Mouse (Mus musculus) kidney, postnatal 14 days (tissue): ENCODE measurements around the gene Ccdc171.
"Not testable (repeated sequence)": the region's sequence is repeated elsewhere in the genome, so short reads cannot be mapped to it uniquely, and the experiment has no call there.

Experiments
- DNase-seq: peaks from one replicate; pipeline ENCODE4 v3.0.0; 2022; ENCODE audit warnings: mixed read lengths

Ccdc171 gene

DNA sequence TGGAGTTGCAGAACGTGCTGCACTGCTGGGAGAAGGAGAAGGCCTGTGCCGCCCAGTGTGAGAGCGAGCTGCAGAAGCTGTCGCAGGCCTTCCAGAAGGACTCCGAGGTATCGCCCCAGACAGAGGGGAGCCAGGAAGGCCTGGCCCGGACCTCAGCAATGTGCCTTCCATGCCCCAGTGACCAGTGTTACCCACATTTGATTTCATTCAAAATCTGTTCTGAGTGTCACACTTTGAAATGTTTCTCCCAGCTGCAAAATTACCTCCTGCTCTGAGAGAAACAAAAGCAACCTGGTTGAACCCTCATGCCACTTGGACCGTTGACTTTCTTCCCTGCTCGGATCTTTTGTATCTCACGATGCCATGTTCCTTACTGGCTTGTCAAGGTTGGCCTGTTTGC lies 133.1 kb downstream of the Ccdc171 start:
- no peak for DNase-seq

DNA sequence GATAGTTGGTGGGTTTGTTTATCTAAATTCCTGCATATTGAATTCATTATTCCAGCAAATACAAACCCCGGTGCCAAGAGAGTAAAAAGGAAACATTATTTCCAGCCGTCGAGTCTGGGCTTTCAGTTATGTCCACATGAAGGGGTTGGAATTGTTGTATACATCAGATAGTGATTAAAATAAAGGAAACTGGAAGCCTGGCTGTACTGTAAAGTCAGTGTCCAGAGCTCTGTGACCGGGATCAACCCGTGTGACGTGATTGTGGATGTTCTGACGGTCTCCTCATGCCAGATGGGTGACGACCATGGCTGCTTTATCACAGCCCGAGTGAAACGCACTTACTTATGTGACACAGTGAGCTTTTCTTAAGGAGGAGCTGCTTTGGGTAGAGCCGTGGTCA lies 134.1 kb downstream of the Ccdc171 start:
- no peak for DNase-seq

DNA sequence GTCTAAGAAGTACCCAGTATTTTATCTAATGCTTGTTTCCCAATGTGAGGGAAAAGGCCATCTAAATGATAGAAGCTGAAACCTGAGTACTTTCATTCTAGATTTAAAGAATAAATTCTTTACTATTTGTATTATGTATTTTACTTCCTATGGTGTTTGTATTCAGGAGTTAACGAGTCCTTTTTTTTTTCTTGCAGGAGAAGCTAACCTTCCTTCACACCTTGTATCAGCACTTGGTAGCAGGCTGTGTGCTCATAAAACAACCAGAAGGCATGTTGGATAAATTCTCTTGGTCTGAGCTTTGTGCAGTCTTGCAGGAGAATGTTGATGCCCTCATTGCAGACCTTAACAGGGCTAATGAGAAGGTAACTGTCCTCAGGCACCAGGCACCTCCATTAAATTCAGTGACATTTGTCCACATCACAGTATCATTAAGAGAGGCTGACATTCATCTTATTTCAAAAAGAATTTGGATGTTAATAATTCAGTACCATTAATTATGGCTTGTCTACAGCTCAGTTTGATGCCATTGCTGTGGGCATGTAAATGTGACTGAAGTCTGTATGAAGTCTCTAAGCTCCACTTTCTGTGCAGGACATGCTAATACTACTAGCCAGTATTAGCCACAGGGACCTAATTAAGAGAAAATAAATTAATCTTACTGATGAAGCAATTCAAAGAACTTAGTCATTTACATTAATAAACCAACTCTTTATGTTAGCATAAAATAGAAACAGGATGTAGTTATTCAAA lies 136.3 kb downstream of the Ccdc171 start:
- DNase-seq, result no peak

DNA sequence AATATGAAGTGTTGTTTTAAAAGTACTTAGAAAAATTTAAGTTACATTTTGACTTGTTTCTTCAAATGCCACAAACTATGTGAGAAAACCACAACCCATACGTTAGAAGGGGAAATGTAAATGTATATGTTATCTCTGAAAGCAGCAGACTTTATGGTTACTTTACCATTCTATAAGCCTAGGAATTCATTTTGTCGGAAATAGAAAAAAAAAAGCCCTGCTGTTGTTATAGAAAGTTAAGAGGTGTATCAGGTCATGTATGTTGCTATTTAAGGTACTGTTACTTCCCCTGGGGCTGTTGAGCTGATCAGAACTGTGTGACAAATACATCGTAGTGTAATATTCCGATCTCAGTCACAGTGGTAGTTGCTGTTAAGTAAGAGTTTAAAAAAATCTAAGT lies 137.0 kb downstream of the Ccdc171 start:
- no peak for DNase-seq

DNA sequence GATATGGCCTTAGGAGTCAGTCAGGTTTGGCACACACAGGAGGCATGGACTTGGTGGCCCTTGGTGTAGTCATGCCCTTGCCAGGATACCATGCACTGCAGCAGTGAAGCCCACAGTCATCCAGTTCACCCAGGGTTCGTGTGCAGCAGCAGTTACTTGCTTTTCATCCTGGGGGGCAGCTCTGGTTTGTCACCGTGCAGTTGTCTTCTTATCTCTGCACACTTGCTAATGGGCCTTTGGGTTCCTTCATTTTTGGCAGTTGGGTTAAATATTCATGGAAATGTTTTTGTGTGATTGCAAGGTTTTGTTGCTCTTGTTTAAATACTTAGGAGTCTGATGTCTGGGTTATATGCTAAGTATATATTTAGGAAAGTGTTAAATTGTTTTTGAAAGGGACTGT lies 144.2 kb downstream of the Ccdc171 start:
- no peak for DNase-seq

DNA sequence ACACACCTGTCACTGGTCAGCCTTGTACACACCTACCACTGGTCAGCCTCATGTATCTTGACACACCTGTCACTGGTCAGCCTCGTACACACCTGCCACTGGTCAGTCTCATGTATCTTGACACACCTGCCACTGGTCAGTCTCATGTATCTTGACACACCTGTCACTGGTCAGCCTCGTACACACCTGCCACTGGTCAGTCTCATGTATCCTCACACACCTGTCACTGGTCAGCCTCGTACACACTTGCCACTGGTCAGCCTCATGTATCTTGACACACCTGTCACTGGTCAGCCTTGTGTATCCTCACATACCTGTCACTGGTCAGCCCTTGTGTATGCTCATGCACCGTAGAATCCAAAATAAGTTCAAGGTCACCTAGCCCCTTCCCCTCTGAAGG lies 150.0 kb downstream of the Ccdc171 start:
- DNase-seq, result not testable (repeated sequence)

DNA sequence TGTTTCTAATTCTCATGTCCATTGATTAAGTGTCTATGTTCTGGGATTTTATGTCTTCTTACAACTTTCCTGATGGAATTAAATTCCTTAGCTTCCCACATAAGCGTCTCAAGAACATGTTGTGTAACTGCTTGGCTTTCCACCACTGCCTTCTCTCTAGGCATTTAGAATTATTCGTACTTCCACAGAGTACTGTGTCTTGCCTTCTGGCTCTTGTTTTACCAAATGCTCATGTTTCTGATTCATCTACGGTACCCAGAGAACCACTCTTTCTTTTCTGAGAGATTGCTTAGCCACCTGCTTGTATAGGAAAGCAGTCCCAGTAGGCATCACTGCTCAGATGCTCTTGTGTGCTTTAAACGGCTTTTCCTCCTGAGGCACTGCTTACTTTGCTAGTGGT lies 151.1 kb downstream of the Ccdc171 start:
- no peak for DNase-seq

DNA sequence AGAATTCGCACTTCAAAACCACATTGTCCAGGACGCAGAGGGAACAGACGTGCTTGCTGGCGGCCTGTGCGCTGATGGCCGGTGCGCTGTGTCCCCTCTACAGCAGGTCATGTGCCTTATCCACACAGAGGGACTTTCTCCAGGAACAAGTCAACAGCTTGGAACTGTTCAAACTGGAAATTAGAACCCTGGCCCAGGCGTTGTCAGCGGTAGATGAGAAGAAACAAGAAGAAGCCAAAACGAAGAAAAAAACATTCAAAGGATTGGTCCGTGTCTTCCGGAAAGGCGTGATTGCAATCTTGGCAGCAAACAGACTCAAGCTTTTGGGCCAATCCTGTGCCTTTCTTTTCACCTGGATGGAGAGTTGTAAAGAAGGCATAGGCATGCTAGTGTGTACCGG lies 155.7 kb downstream of the Ccdc171 start:
- DNase-seq, result no peak

DNA sequence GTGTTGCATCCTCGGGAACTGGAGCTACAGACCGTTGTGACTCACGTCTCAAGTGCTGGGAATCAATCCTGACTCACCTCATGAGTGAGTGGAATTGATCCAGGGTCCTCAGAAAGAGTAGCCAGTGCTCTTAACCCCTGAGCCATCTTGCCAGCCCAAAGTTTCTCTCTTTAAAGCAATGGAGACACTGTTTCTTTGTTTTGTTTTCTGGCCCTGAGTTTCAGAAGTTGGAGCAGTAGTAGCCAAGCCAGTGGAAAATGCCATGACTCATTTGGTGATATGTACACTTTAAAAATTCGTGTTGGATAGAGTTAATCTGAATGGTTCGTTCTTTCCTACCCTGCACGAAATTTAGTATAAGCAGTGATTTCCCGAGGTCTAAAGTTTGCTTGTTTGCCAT lies 157.5 kb downstream of the Ccdc171 start:
- no peak for DNase-seq

DNA sequence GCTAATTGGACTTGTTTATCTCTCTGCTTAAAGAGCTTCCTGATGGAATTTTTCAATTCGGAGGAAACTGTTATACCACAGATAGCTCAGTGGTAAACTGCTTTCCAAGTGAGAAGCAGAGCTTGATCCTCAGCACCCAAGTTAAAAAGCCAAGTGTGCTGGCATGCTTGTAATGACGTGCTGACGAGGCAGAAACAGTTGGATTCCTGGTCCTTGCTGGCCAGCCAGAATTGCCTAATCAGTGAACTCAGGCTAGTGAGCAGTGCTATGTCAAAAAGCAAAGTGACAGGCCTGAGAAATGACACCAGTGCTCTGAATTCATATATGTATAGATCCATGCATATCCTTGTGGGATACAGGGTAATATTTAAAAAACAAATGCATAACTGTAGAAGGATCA lies 174.8 kb downstream of the Ccdc171 start:
- DNase-seq, result no peak

DNA sequence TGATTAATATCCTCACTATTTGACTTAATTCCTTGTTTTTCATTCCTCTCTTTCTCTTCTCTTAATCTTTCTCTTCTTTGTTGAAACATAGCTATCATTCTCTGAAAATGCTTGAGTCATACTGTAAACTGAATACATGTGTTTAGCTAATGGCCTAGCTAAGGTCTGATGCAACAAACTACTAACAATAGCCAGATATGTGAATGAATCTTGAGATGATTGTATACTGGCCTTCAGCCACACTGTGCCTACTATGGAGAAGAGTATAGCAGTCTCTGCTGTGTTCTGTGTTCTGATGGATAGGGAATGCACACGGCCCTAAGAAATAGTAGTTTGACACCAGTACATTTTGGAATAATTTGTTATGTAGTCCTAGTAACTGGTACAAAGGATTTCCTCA lies 191.7 kb downstream of the Ccdc171 start:
- DNase-seq, result no peak

DNA sequence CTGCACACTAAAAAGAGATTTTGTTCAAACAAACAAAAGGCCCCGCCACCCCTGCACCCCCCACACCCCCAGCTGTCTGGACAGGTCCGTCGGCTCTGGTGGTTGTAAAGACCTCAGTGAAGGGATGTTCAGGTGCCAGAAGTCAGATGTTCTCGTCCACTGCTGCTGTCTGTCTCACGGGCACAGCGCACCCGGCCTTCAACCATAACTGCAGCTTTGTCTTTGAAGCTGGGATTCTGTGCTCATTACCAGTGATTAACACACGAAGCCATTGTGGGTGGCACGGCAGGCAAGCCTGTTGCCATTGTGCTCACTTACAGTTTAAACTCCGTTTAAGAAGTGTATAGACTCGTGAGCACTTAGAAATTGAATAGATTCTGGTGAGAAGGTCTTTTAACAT lies 194.5 kb downstream of the Ccdc171 start:
- no peak for DNase-seq

DNA sequence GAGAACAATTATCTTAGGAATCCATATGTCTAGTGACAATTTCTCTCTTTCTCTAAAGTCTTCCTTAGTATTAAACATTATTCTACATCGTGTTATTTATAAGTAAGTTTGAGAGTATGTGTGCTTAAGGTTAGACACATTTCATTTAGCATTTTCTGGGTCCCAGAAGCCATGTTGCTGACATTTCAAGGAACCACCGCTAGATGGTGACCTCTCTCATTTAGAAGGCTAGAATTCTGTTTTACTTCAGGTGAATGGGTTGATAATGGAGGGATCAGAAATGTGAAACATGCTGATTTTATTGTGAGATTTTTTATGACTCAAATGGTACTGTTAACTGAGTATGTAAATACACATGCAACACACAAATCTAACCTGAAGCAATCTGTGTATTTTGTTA lies 199.8 kb downstream of the Ccdc171 start:
- DNase-seq, result no peak

DNA sequence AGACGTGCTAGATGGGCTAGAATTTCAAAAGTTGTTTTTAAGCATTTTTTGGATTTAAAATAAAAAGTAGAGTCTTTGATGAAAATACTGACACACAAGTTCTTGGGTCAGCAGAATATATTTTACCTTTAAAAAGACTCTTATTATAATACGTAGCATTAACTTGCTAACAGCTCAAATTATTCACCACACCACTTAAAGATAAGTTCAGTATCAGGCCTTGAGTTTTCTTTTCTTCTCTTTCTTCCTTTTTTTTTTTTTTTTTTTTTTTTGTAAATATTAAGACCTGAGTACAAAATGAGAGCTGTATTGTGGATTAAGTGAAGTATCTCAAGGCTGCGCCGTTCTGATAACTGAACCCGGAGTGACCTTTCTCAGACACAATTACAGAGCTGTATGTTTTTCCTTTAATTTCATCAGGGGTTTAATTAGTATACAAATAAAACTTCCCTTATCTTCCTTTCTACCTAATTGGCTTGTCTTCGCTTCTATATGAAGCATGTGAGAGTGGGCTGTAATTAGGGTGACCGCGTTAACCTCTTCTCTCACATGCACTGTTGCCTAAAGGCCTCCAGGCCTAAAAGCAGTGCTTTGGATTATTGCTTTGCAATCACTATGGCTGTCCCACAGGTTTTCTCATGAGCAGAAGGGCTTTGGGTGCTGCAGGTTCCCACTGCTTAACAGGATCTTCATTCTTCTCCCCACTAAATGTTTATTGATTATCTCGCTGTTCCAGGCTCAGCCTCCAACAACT lies 214.0 kb downstream of the Ccdc171 start:
- DNase-seq, result no peak

DNA sequence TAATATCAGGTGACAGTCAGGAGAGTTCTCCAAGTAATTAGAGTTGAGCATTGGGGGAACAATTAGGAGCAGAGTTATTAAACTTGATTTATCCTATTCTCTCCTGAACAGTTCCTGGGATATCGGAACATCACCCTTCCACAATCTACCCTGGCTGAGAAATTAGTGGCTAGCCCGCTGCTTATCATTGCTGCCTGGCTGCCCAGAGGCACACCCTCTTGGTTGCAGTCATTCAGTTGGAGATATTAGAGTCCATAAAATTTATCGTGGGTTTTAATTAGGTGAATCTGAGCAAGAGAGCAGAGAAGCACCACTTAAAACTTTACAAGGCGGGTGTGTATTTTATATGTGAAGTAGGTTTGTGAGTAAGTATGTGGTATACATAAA lies 214.5 kb downstream of the Ccdc171 start:
- no peak for DNase-seq

DNA sequence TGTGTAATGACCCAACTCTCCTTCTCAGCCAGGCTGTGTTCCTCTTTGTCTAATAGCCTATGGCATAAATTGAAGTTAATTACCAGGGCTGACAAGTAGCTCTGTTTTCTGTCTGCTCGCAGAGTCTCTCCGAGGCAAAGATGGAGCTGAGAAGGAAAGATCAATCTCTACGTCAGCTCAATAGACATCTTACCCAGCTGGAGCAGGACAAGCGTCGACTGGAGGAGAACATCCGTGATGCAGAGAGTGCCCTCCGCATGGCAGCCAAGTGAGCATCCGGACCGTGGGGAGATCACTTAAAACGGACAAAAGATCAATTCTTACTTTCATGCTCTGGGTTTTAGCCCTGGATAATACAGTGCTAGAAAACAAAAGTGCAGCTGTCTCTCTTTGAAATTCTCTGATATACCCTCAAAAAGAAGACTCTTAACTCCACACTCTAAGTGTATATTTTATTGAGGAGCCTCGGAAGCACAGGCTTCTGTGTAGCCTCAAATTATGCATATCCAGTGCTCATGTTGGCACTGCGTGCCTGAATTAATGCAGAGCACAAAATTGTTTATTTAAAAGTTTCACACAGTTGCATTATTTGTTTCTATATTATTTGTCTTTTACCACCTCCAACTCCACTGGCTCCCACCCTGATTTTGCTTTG lies 217.6 kb downstream of the Ccdc171 start:
- no peak for DNase-seq

DNA sequence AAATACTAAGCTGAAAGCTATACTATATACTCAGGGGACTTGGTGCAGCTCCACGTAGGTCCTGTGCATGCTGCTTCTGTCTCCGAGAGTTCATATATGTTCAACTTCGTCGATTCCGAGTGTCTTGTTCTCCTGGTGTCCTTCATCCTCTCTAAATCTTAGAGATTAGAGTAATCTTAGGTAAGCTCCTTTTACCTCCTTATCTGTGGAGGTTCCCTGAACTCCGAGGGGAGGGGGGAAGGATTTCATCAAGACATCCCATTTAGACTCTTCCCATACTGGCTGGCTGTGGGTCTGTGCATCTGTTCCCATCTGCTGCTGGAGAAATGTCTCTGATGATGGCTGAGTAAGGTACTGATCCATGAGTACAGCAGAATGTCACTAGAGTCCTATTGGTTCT lies 249.8 kb downstream of the Ccdc171 start:
- DNase-seq, result no peak

DNA sequence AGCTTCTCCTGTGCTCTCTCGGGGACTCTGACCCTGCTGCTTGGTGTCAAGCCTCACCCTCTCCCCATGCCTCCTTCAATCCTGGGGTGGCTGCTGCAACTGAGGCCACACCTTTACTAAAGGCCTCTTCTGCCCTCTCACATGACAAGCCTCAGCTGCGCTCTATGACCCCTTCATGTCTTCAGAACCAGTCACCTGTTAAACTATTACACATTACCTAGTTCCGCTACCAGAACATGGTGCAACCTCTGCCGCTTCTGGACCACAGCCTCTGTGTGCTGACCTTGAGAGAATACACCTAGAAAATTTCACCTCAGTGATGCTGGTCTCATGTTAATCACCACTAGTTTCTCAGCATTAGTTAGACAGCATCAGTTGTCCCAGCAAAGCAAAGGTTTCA lies 254.7 kb downstream of the Ccdc171 start:
- DNase-seq, result no peak

DNA sequence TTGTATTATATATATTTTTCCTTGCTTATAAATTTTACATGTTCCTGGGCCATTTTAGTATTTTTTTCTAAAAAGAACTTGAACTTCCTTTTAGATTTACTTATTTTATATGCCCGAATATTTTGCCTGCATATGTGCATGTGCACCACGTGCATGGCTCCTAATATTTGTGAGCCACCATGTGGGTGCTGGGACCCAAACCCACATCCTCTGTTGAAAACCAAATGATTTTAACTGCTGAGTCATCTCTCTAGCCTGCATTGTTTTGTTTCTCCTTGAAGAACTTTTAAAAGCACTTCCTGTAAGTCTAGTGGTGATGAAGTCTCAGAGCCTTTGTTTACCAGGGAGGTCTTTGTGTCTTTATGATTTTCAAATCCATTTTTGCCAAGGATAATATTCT lies 259.8 kb downstream of the Ccdc171 start:
- no peak for DNase-seq

DNA sequence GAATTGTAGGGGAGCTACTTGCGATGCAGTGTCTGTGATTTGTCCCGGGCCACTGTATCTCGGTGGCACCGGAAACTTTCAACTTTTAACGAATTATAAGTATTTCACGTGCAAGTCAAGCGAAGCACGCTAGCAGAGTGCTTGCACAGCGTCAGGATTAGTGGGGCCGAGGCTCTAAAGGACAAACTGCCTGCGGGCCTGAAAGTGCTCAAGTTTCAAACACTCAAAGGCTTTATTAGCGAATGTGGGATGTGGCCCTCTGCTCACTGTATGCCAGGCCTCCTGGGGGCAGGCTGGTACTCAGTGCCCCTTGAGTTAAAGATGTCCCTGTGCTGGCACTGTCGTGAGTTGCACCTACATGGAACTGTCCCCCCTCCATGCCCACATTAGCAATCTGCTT lies 266.5 kb downstream of the Ccdc171 start:
- DNase-seq, result no peak

DNA sequence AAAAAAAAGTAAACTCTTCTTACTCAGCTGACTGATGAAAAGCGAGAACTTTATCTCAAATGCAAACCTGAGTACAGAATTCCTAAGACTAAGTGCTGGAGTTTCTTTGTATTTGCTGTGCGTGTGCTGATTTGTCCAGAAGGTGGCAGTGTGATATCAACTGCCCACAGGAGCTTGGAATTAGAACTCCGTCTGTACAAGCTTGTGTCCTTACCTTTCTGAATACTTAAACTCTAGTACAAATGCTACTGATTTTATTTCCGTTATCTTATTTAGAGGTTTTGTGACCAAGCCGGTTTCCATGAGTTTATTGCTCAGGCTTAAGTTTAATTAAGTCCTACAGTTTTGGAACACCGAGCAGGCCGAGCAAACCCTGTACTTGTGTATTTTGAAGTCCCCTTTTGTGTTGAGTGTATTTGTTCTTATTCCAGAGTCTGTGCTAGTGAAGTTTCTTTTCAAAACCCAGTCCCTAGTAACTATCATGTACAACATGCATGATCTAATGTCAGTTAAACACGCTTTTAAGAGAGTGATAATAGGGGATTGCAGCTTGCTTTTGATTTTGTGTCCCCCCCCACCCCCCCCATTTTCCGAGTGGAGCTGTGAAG lies 269.1 kb downstream of the Ccdc171 start:
- peak; percentile 65 for DNase-seq

DNA sequence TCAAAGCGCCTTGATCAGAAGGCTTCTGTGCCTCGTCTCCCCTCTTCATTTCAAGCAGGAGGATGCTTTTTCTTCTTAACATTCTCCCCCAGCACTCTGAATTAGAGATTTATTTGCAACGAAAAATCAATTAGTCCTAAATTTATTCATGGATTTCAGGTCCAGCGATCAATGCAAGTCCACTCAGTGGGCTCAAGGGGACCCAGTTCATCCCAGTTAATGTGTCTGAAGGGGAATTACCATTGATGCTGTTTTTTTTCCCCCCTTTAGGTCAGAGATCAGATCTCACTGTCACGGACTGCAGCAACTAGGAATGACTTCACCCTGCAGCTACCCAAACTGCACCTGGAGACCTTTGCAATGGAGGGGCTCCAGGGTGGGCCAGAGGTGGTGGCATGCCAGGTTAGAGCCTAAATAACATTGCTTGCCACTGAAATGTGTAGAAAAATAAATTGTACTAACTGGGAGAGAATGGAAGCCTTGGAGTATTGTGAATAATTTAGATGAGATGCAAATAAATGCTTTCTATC lies 269.6 kb downstream of the Ccdc171 start:
- no peak for DNase-seq

DNA sequence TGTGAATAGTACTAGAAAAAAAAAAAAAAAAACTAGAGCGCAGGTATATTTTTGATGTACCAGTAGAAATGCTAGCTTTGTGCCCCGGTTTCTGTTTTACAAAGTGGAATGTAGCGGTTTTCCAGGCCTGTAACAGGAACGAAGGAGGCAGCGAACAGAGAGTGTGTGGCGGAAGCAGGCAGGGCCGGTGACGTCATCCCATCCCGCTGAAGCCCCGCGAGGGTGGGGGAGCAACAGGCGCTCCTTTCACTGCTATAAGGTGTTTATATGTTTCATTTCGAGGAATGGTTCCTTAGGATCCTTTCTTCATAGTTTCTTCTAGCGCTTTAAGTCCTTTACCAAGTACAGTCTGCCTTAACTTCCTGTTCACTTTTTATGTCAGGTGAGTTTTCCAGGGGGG lies 272.6 kb downstream of the Ccdc171 start:
- no peak for DNase-seq
